ENCODE assay signal across 9 mouse cellular contexts in the genomic region with DNA sequence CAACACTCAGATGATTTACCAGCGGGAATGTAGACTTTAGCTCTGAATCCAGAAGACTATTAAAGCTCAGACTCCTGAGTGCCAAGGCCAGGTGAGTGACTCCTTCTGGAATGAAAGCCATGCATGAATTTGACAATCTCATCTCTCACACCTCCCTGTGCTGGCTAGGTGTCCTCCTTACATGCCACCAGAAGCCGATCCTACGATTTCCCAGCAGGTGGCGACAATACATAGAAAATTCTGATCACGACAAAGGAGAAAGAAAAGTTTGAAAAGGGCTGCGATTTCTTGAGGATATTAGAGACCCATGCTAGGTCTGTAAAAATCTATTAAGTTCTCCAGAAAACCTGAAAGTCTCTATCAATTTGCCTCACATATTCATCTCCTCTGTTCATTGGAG.
DNase-seq lines count a peak whose midpoint lies in the region; ATAC-seq and TF ChIP-seq lines count a peak whose summit lies in the region.
"Had no signal": no experiment of that assay in that cellular context is flagged by ENCODE, and none has a peak within 500 bp of the region (broad histone marks: within the 10 kb centered on the region; RNA-seq: fewer than 3 reads in every experiment).

No protein-coding gene starts in this region.

- H3K9me3 ChIP-seq in forebrain, embryonic 14.5 days (replicated peaks; ENCODE audit: control insufficient read depth, low read length), result no peaks in the 10 kb centered on the region
- no peaks in the 10 kb centered on the region for H3K9me3 ChIP-seq in hindbrain, embryonic 15.5 days
- no peaks in the 10 kb centered on the region for H3K9me3 ChIP-seq in midbrain, embryonic 12.5 days
- no peaks in the 10 kb centered on the region for H3K9me3 ChIP-seq in stomach, embryonic 16.5 days (replicated peaks; ENCODE audit: control insufficient read depth, low read length)

- H3K36me3 ChIP-seq in forebrain, embryonic 14.5 days (ENCODE audit: control insufficient read depth, insufficient read depth, low read length), result no peaks in the 10 kb centered on the region
- no peaks in the 10 kb centered on the region for H3K36me3 ChIP-seq in hindbrain, embryonic 15.5 days
- no peaks in the 10 kb centered on the region for H3K36me3 ChIP-seq in midbrain, embryonic 12.5 days
- H3K36me3 ChIP-seq in stomach, embryonic 16.5 days (ENCODE audit: control insufficient read depth, insufficient read depth, low read length), result no peaks in the 10 kb centered on the region

- peak; percentile 1 to 41 for DNase-seq in heart, adult 9 months (ENCODE audit: low spot score in 2 of 2)
- no peak for DNase-seq in heart, adult 11 months
- peak; percentile 88 for DNase-seq in brain, embryonic 14.5 days (ENCODE audit: low read depth)
- peak; percentile 86 for DNase-seq in forebrain, embryonic 14.5 days (ENCODE audit: low spot score)
- DNase-seq in left cerebral cortex, adult 2 months (ENCODE audit: extremely low spot score in 1 of 2, low spot score in 2 of 2), result peak; percentile 70 to 74

- peak; percentile 73; the same call in 1 of the 2 replicates for TF ChIP-seq CTCF in brain, embryonic 14.5 days (IDR thresholded peaks at IDR 0.05; ENCODE audit: borderline replicate concordance, extremely low read depth, insufficient read depth, insufficient read length)
- peak; percentile 77 for TF ChIP-seq CTCF in left cerebral cortex, adult 2 months (IDR thresholded peaks at IDR 0.05)

- WGBS in forebrain, embryonic 14.5 days, result 13% methylated on average over 6 of the region's 6 CpGs
- 19% methylated on average over 6 of the region's 6 CpGs for WGBS in hindbrain, embryonic 15.5 days
- 22% methylated on average over 6 of the region's 6 CpGs for WGBS in midbrain, embryonic 12.5 days
- 11% methylated on average over 6 of the region's 6 CpGs for WGBS in stomach, embryonic 16.5 days

- no peak for TF ChIP-seq POLR2A in brain, embryonic 14.5 days (IDR thresholded peaks at IDR 0.05; ENCODE audit: borderline replicate concordance, extremely low read depth, insufficient read depth, insufficient read length, poor library complexity, severe bottlenecking)

- H3K27ac ChIP-seq in forebrain, embryonic 14.5 days (ENCODE audit: low read depth, low read length), result no peak overlapping the region
- no peak overlapping the region for H3K27ac ChIP-seq in hindbrain, embryonic 15.5 days (replicated peaks)
- no peak overlapping the region for H3K27ac ChIP-seq in left cerebral cortex, adult 2 months
- H3K27ac ChIP-seq in midbrain, embryonic 12.5 days (replicated peaks), result no peak overlapping the region
- H3K27ac ChIP-seq in stomach, embryonic 16.5 days (ENCODE audit: low read length), result no peak overlapping the region

- no peak overlapping the region for H3K4me3 ChIP-seq in forebrain, embryonic 14.5 days (ENCODE audit: low read depth, low read length)
- no peak overlapping the region for H3K4me3 ChIP-seq in hindbrain, embryonic 15.5 days
- no peak overlapping the region for H3K4me3 ChIP-seq in left cerebral cortex, adult 2 months
- no peak overlapping the region for H3K4me3 ChIP-seq in midbrain, embryonic 12.5 days
- H3K4me3 ChIP-seq in stomach, embryonic 16.5 days (replicated peaks; ENCODE audit: low read length), result no peak overlapping the region
- H3K4me3 ChIP-seq: myocyte had no signal

- H3K4me1 ChIP-seq in forebrain, embryonic 14.5 days (ENCODE audit: control insufficient read depth, insufficient read depth, low read length), result no peaks in the 10 kb centered on the region
- H3K4me1 ChIP-seq in hindbrain, embryonic 15.5 days (replicated peaks), result no peaks in the 10 kb centered on the region
- 0 out of 2 replicates have a peak, but pooled peaks cover 3% of the 10 kb centered on the region for H3K4me1 ChIP-seq in midbrain, embryonic 12.5 days
- H3K4me1 ChIP-seq in stomach, embryonic 16.5 days (ENCODE audit: control insufficient read depth, insufficient read depth, low read length), result no peaks in the 10 kb centered on the region

- H3K4me2 ChIP-seq in forebrain, embryonic 14.5 days (ENCODE audit: low read length), result no peak overlapping the region
- no peak overlapping the region for H3K4me2 ChIP-seq in hindbrain, embryonic 15.5 days
- no peak overlapping the region for H3K4me2 ChIP-seq in midbrain, embryonic 12.5 days (replicated peaks)
- no peak overlapping the region for H3K4me2 ChIP-seq in stomach, embryonic 16.5 days (ENCODE audit: low read depth, low read length)

- intact Hi-C loops in left cerebral cortex, adult 2 months (cut with DNase I), result loop anchor here (1.0 to 5.0 kb wide), 3 partner anchors 570 to 705 kb away; partner anchors contain the start of gene Thbs1

- ATAC-seq in forebrain, embryonic 14.5 days, result peak; percentile 77
- ATAC-seq in hindbrain, embryonic 15.5 days (ENCODE audit: low FRiP score, low read depth), result peak; percentile 48; the same call in 1 of the 2 replicates
- ATAC-seq in midbrain, embryonic 12.5 days (ENCODE audit: low FRiP score, low read depth), result peak; percentile 52; the same call in 1 of the 2 replicates
- peak; percentile 29; the same call in 1 of the 2 replicates for ATAC-seq in stomach, embryonic 16.5 days (ENCODE audit: insufficient read depth, low FRiP score)

- no peak overlapping the region for H3K9ac ChIP-seq in forebrain, embryonic 14.5 days (ENCODE audit: low read length)
- no peak overlapping the region for H3K9ac ChIP-seq in hindbrain, embryonic 15.5 days
- no peak overlapping the region for H3K9ac ChIP-seq in midbrain, embryonic 12.5 days (replicated peaks)
- H3K9ac ChIP-seq in stomach, embryonic 16.5 days (ENCODE audit: low read length), result no peak overlapping the region

- H3K27me3 ChIP-seq in forebrain, embryonic 14.5 days (replicated peaks; ENCODE audit: control insufficient read depth, insufficient read depth, low read length), result no peaks in the 10 kb centered on the region
- 0 out of 2 replicates have a peak, but pooled peaks cover 4% of the 10 kb centered on the region for H3K27me3 ChIP-seq in hindbrain, embryonic 15.5 days
- H3K27me3 ChIP-seq in midbrain, embryonic 12.5 days, result peaks cover 40% of the 10 kb centered on the region
- H3K27me3 ChIP-seq in stomach, embryonic 16.5 days (ENCODE audit: control insufficient read depth, insufficient read depth, low read length), result no peaks in the 10 kb centered on the region
